Mouse (Mus musculus) bone marrow macrophage, adult 2 months (primary cell): ENCODE data around the gene Kat7.

ENCODE experiments used
- CTCF ChIP-seq: IDR thresholded peaks from 2 replicates; pipeline ENCODE4 v1.5.1; 2012; ENCODE audit warnings: low read depth, mild to moderate bottlenecking, low read length, moderate library complexity
- POLR2A ChIP-seq: IDR thresholded peaks from 2 replicates; pipeline ENCODE4 v1.6.1; 2012; ENCODE audit warnings: mild to moderate bottlenecking, low read depth, low read length, borderline replicate concordance

- TF ChIP-seq POLR2A (no peak), CTCF (peak; percentile 88)
These were observed 50.8 kb downstream of the Kat7 start for GRCm38 (mm10) chr11:95259088-95259849.
